Mouse (Mus musculus) heart, embryonic 11.5 days (tissue): ENCODE data around the gene Rasa3. TPM values are rescaled to one million over a fixed set of nuclear protein-coding genes. Genes with fewer than 3 reads are reported as not detected.

Source experiments
- ATAC-seq: fragments of 200-750 bp; cut with Nextera tagmentation; replicated peaks from 2 replicates; pipeline ENCODE4 v1.8.0; 2017; ENCODE audit warnings: moderate library complexity; ENCODE audit not compliant: insufficient number of reproducible peaks, low FRiP score, low TSS enrichment
- H3K27ac ChIP-seq: fragments of 300-500 bp; sonication (generic); 2 replicates; pipeline ENCODE4 v1.5.1; 2014; ENCODE audit warnings: mild to moderate bottlenecking, low read depth, low read length
- H3K27me3 ChIP-seq: fragments of 300-500 bp; sonication (generic); 2 replicates; pipeline ENCODE4 v1.6.1; 2014; ENCODE audit warnings: mild to moderate bottlenecking, low read length, mixed read lengths; ENCODE audit not compliant: control insufficient read depth, insufficient read depth
- H3K36me3 ChIP-seq: fragments of 300-500 bp; sonication (generic); 2 replicates; pipeline ENCODE4 v1.6.1; 2014; ENCODE audit warnings: mild to moderate bottlenecking, low read length, moderate library complexity, mixed read lengths; ENCODE audit not compliant: control insufficient read depth, insufficient read depth
- H3K4me1 ChIP-seq: fragments of 300-500 bp; sonication (generic); 2 replicates; pipeline ENCODE4 v1.6.1; 2014; ENCODE audit warnings: low read length; ENCODE audit not compliant: control insufficient read depth, insufficient read depth
- H3K4me2 ChIP-seq: fragments of 300-500 bp; sonication (generic); 2 replicates; pipeline ENCODE4 v1.6.1; 2014; ENCODE audit warnings: mild to moderate bottlenecking, moderate library complexity
- H3K4me3 ChIP-seq: fragments of 300-500 bp; sonication (generic); 2 replicates; pipeline ENCODE4 v1.5.1; 2014; ENCODE audit warnings: low read depth, low read length
- H3K9ac ChIP-seq: fragments of 300-500 bp; sonication (generic); 2 replicates; pipeline ENCODE4 v1.6.1; 2014; ENCODE audit warnings: mild to moderate bottlenecking, low read depth, low read length, moderate library complexity
- H3K9me3 ChIP-seq: fragments of 300-500 bp; sonication (generic); replicated peaks from 2 replicates; pipeline ENCODE4 v1.6.1; 2016; ENCODE audit warnings: low read length; ENCODE audit not compliant: control insufficient read depth
- WGBS: fragments of 180-500 bp; shearing (Covaris S2); extraction: QIAGEN DNeasy Blood & Tissue Kit; methylation state at CpG from one replicate; pipeline ENCODE4 v1.1.7; 2014; ENCODE audit not compliant: insufficient replicate concordance; 5-methylcytosine and 5-hydroxymethylcytosine counted together
- polyA plus RNA-seq: library from polyadenylated mRNA; unstranded; fragments of >200 nt; fragmentation: Nextera tagmentation; extraction: Ambion mirVana; gene quantifications from 2 replicates; pipeline ENCODE4 v1.2.1, GENCODE M21; 2014

Rasa3 gene
- polyA plus RNA-seq, 1 experiment from 2014 or later, result 26.3 TPM

GRCm38 (mm10) chr8:13595861-13596260, 81.5 kb downstream of the Rasa3 start:
- WGBS, result 83% methylated on average over 6 of the region's 6 CpGs
- Histone ChIP-seq H3K27ac (no peak overlapping the region), H3K4me1 (peaks cover 5% of the 10 kb centered on the region; the same call in 1 of the 2 replicates), H3K9me3 (no peaks in the 10 kb centered on the region), H3K4me3 (no peak overlapping the region), H3K4me2 (no peak overlapping the region), H3K27me3 (no peaks in the 10 kb centered on the region), H3K9ac (no peak overlapping the region), H3K36me3 (peaks cover 9% of the 10 kb centered on the region; the same call in 1 of the 2 replicates)
- no peak for ATAC-seq

- H3K4me3 ChIP-seq, result no peak overlapping the region
- H3K27ac ChIP-seq, result no peak overlapping the region
- no peak overlapping the region for H3K9ac ChIP-seq
- no peaks in the 10 kb centered on the region for H3K27me3 ChIP-seq
- no peak overlapping the region for H3K4me2 ChIP-seq
- no peak for ATAC-seq
- WGBS, result 71% methylated on average over 11 of the region's 11 CpGs
- H3K36me3 ChIP-seq, result peaks cover 10% of the 10 kb centered on the region; the same call in 1 of the 2 replicates
- no peaks in the 10 kb centered on the region for H3K9me3 ChIP-seq
- H3K4me1 ChIP-seq, result no peaks in the 10 kb centered on the region; the same call in none of the 2 replicates
Measured at GRCm38 (mm10) chr8:13594884-13595323, 82.5 kb downstream of the Rasa3 start.

- Histone ChIP-seq H3K9me3 (no peaks in the 10 kb centered on the region), H3K9ac (no peak overlapping the region), H3K4me1 (peaks cover 3% of the 10 kb centered on the region), H3K36me3 (peaks cover 10% of the 10 kb centered on the region; the same call in 1 of the 2 replicates), H3K27ac (no peak overlapping the region), H3K4me2 (no peak overlapping the region), H3K27me3 (no peaks in the 10 kb centered on the region), H3K4me3 (no peak overlapping the region)
- WGBS, result 78% methylated on average over 8 of the region's 8 CpGs
- no peak for ATAC-seq
Measured at GRCm38 (mm10) chr8:13593340-13593739, 84.1 kb downstream of the Rasa3 start.

GRCm38 (mm10) chr8:13591246-13591645, 86.2 kb downstream of the Rasa3 start:
- peaks cover 4% of the 10 kb centered on the region; the same call in 1 of the 2 replicates for H3K36me3 ChIP-seq
- no peak overlapping the region for H3K4me2 ChIP-seq
- WGBS, result 78% methylated on average over 6 of the region's 6 CpGs
- ATAC-seq, result no peak
- H3K9ac ChIP-seq, result no peak overlapping the region
- H3K27ac ChIP-seq, result no peak overlapping the region
- H3K9me3 ChIP-seq, result no peaks in the 10 kb centered on the region
- H3K4me1 ChIP-seq, result peaks cover 3% of the 10 kb centered on the region
- H3K4me3 ChIP-seq, result no peak overlapping the region
- H3K27me3 ChIP-seq, result no peaks in the 10 kb centered on the region

- H3K4me1 ChIP-seq, result peaks cover 3% of the 10 kb centered on the region
- no peak for ATAC-seq
- 55% methylated on average over 6 of the region's 6 CpGs for WGBS
Measured at GRCm38 (mm10) chr8:13589071-13589470, 88.3 kb downstream of the Rasa3 start.

GRCm38 (mm10) chr8:13584652-13585051, 92.8 kb downstream of the Rasa3 start:
- ATAC-seq, result no peak
- no peaks in the 10 kb centered on the region for H3K27me3 ChIP-seq
- no peak overlapping the region for H3K27ac ChIP-seq
- peaks cover 27% of the 10 kb centered on the region for H3K36me3 ChIP-seq
- H3K4me1 ChIP-seq, result peaks cover 3% of the 10 kb centered on the region; the same call in 1 of the 2 replicates
- H3K9me3 ChIP-seq, result no peaks in the 10 kb centered on the region
- no peak overlapping the region for H3K9ac ChIP-seq
- no peak overlapping the region for H3K4me2 ChIP-seq
- no peak overlapping the region for H3K4me3 ChIP-seq
- WGBS, result 78% methylated on average over 8 of the region's 8 CpGs

More at GRCm38 (mm10) chr8:13589071-13589470, 88.3 kb downstream of the Rasa3 start:
- H3K9me3 ChIP-seq, result no peaks in the 10 kb centered on the region
- peaks cover 12% of the 10 kb centered on the region for H3K36me3 ChIP-seq
- H3K27ac ChIP-seq, result no peak overlapping the region
- no peak overlapping the region for H3K4me3 ChIP-seq
- no peaks in the 10 kb centered on the region for H3K27me3 ChIP-seq
- no peak overlapping the region for H3K9ac ChIP-seq
- H3K4me2 ChIP-seq, result no peak overlapping the region

GRCm38 (mm10) chr8:13577869-13578268, 99.5 kb downstream of the Rasa3 start:
- Histone ChIP-seq H3K36me3 (peaks cover 19% of the 10 kb centered on the region), H3K27ac (no peak overlapping the region), H3K9ac (no peak overlapping the region), H3K4me1 (no peaks in the 10 kb centered on the region), H3K9me3 (no peaks in the 10 kb centered on the region), H3K27me3 (no peaks in the 10 kb centered on the region), H3K4me2 (no peak overlapping the region), H3K4me3 (no peak overlapping the region)
- WGBS, result 85% methylated on average over 6 of the region's 6 CpGs
- ATAC-seq, result no peak

GRCm38 (mm10) chr8:13571999-13572398, 105.4 kb downstream of the Rasa3 start:
- no peaks in the 10 kb centered on the region for H3K27me3 ChIP-seq
- no peak overlapping the region for H3K4me3 ChIP-seq
- no peaks in the 10 kb centered on the region for H3K9me3 ChIP-seq
- 87% methylated on average over 11 of the region's 11 CpGs for WGBS
- H3K27ac ChIP-seq, result no peak overlapping the region
- no peaks in the 10 kb centered on the region for H3K4me1 ChIP-seq
- no peak for ATAC-seq
- no peak overlapping the region for H3K9ac ChIP-seq
- H3K4me2 ChIP-seq, result no peak overlapping the region
- peaks cover 14% of the 10 kb centered on the region; the same call in 1 of the 2 replicates for H3K36me3 ChIP-seq

- Histone ChIP-seq H3K36me3 (no peaks in the 10 kb centered on the region), H3K9me3 (no peaks in the 10 kb centered on the region), H3K9ac (no peak within 1 kb of the TSS), H3K27me3 (no peaks in the 10 kb centered on the region), H3K4me3 (no peak within 1 kb of the TSS), H3K27ac (no peak within 1 kb of the TSS), H3K4me1 (no peaks in the 10 kb centered on the region), H3K4me2 (no peak within 1 kb of the TSS)
- 21% methylated on average over 13 of the region's 13 CpGs for WGBS
- ATAC-seq, result peak; percentile 72
Measured at GRCm38 (mm10) chr8:13562118-13562517, 115.3 kb downstream of the Rasa3 start, which contains the start of gene 1700029H14Rik. TSS of gene 1700029H14Rik (minus strand) at chr8:13562461.
